Mouse (Mus musculus) G1E (cell line): ENCODE results near the gene Iqch. TPM values are rescaled to one million over a fixed set of nuclear protein-coding genes. Genes with fewer than 3 reads are reported as not detected.

ENCODE experiments used
- ATAC-seq: 2 replicates; pipeline ENCODE4 v1.8.0; 2016; ENCODE audit warnings: mild to moderate bottlenecking; ENCODE audit not compliant: insufficient number of reproducible peaks, poor library complexity, low FRiP score, severe bottlenecking; ENCODE audit errors: extremely low read depth
- DNase-seq: peaks from one replicate; pipeline ENCODE4 v3.0.0; 2012; ENCODE audit warnings: low spot score
- H3K27me3 ChIP-seq: 2 replicates; pipeline ENCODE4 v1.6.1; 2012; ENCODE audit warnings: mild to moderate bottlenecking, low read length, inconsistent platforms; ENCODE audit not compliant: insufficient read depth
- H3K36me3 ChIP-seq: replicated peaks from 2 replicates; pipeline ENCODE3; 2012; ENCODE audit warnings: mild to moderate bottlenecking, inconsistent platforms
- H3K4me1 ChIP-seq: 2 replicates; pipeline ENCODE4 v1.6.1; 2012; ENCODE audit warnings: low read depth, low read length, inconsistent platforms, mixed read lengths; ENCODE audit not compliant: insufficient read depth
- H3K4me3 ChIP-seq: 2 replicates; pipeline ENCODE4 v1.5.1; 2012; ENCODE audit warnings: low read depth, mild to moderate bottlenecking, inconsistent platforms, low read length, moderate library complexity, mixed read lengths
- H3K9me3 ChIP-seq: replicated peaks from 2 replicates; pipeline ENCODE4 v1.6.1; 2012; ENCODE audit warnings: inconsistent platforms
- CTCF ChIP-seq: IDR thresholded peaks from 2 replicates; pipeline ENCODE4 v1.5.1; 2012; ENCODE audit warnings: low read depth, low read length, inconsistent platforms, mixed read lengths
- GATA1 ChIP-seq: IDR thresholded peaks from 2 replicates; pipeline ENCODE4 v1.6.1; 2012; ENCODE audit warnings: borderline replicate concordance, low read length, inconsistent platforms, mixed read lengths
- GATA2 ChIP-seq: IDR thresholded peaks from 2 replicates; pipeline ENCODE4 v1.6.1; 2012; ENCODE audit warnings: low read depth, low read length, inconsistent platforms, borderline replicate concordance
- POLR2AphosphoS5 ChIP-seq: IDR thresholded peaks from 2 replicates; pipeline ENCODE4 v1.6.1; 2012; ENCODE audit warnings: low read depth, low read length, inconsistent platforms; ENCODE audit not compliant: insufficient replicate concordance
- TAL1 ChIP-seq: conservative IDR thresholded peaks from 2 replicates; pipeline ENCODE4 v1.6.1; 2012; ENCODE audit warnings: low read depth, low read length, inconsistent platforms, mixed read lengths
- polyA plus RNA-seq: library from polyadenylated mRNA; stranded (reverse); fragments of >175 nt; gene quantifications from 2 replicates; pipeline ENCODE4 v1.2.3, GENCODE M21; 2012
- total RNA-seq, 2 experiments: library from RNA; stranded (forward) in 1 of 2; stranded (reverse) in 1 of 2; fragments of 200-1000 nt in 1 of 2; fragments of >200 nt in 1 of 2; fragmentation: Nextera tagmentation in 1 of 2; gene quantifications; 2 replicates each; pipeline ENCODE4 v1.2.3; 2014 to 2017

Gene Iqch
- total and polyA plus RNA-seq, 3 experiments = 0.22 TPM; not detected in 2

DNA sequence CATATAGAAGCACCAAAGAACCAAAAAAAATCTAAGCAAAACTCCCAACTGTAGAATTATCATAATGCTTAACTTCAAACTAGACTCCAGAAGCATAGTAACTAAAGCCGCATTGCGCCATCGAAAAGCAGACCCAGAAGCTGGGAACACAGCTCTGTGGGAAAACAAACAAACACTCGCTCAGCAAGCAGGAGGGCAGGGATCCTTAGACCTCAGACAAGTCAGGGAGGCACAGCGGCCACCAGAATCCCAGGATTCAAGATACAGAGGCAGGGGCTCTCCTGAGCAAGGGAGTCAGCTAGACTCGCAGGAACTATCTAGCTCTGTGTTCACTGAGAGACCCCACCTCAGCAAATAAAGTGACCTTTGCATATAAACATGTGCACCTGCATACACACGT, 60.4 kb downstream of the Iqch start:
- Histone ChIP-seq H3K9me3 (no peaks in the 10 kb centered on the region), H3K36me3 (no peaks in the 10 kb centered on the region), H3K4me3 (no peak overlapping the region), H3K4me1 (no peaks in the 10 kb centered on the region), H3K27me3 (peaks cover 28% of the 10 kb centered on the region)
- ATAC-seq (no peak), DNase-seq (no peak)
- no peak for TF ChIP-seq TAL1
- no peak for TF ChIP-seq GATA1
- no peak for TF ChIP-seq POLR2AphosphoS5
- TF ChIP-seq GATA2 = no peak
- no peak for TF ChIP-seq CTCF

DNA sequence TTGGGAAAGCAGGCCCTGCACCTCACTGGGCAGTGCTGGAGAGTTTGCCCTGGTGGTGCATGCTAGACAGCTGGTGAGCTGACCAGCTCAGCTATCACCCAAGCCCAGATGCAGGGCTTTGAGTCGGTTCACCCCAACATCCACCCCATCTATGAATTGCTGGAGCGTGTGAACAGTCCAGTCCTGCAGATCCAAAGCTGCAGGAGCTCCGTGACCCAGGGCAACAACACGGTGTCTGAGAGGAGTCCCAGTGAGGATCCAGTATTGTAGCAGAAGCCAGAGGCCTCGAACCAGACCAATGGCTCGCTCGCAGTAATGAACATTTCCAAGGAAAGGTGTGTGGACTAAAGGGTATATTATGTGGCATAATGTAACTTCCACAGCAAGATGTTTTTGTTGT, 61.0 kb downstream of the Iqch start:
- DNase-seq (no peak), ATAC-seq (no peak)
- Histone ChIP-seq H3K9me3 (no peaks in the 10 kb centered on the region), H3K27me3 (peaks cover 26% of the 10 kb centered on the region), H3K4me3 (no peak overlapping the region), H3K36me3 (no peaks in the 10 kb centered on the region), H3K4me1 (no peaks in the 10 kb centered on the region)
- TF ChIP-seq GATA2 (no peak), TAL1 (no peak), POLR2AphosphoS5 (no peak), GATA1 (no peak), CTCF (no peak)

DNA sequence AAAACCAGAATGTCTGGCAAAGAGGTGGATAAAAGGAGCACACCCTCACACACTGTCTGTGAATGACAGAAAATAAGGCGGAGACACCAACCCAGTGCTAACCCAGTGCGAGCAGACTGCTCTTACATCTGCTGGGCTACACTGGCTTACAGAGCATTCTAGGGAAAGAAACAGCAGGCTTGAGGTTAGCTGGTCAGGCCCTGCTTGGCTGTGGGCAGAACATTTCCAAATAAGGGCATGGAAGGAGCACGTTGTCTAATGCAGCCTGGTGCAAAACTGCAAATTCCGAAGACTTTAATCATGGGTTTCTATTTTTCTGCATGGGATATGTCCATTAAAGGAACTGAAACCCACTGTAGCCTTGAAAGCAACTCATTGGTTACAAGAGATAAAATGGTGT, 64.8 kb downstream of the Iqch start:
- H3K9me3 ChIP-seq = no peaks in the 10 kb centered on the region
- H3K27me3 ChIP-seq = peaks cover 31% of the 10 kb centered on the region
- no peaks in the 10 kb centered on the region for H3K4me1 ChIP-seq
- ATAC-seq (no peak), DNase-seq (no peak)
- no peak overlapping the region for H3K4me3 ChIP-seq
- TF ChIP-seq GATA1 (no peak), POLR2AphosphoS5 (no peak), GATA2 (no peak), TAL1 (no peak), CTCF (no peak)
- H3K36me3 ChIP-seq = no peaks in the 10 kb centered on the region

DNA sequence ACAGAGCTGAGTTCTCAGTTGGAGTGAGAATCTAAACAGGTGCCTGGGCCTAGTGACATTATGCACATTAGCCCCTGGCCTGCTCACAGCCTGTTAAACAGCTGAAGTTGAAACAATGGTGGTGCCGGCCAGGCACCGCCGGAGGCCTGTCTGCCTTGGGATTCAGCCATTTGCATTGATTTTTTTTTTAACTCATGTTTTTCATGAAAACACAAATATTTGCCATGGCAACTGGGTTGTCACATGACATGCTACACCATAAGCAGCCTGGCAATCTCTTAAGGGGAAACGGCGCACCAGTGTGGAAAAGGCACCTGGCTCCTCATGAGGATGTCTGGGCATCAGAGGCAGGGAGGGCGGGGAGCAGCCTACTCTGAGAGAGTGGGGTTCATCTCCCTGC, 67.3 kb downstream of the Iqch start:
- ATAC-seq (no peak), DNase-seq (no peak)
- Histone ChIP-seq H3K27me3 (peaks cover 20% of the 10 kb centered on the region), H3K9me3 (no peaks in the 10 kb centered on the region), H3K36me3 (no peaks in the 10 kb centered on the region), H3K4me3 (no peak overlapping the region), H3K4me1 (no peaks in the 10 kb centered on the region)
- TF ChIP-seq POLR2AphosphoS5 (no peak), CTCF (no peak), TAL1 (no peak), GATA1 (no peak)

DNA sequence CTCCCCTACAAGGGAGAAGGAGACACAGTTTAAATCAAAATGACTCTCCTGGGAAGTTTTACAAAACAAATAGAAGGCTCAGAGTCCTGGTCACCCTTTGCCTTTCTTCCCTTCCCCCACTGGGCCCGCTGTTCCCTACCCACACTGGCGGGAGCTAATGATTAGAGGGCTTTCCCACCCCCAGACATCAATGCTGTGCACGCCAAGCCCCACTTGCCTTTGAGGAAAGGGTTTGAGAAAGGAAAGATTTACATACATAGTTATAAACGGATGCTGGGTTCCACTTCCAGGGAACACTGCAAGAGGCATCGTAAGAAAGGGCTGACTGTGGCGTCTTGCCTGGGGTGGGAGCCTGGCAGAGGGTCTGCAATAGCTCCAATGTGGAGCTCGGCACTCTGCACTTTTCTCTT, 67.9 kb downstream of the Iqch start:
- TF ChIP-seq GATA1 (no peak), CTCF (no peak), TAL1 (no peak), GATA2 (no peak), POLR2AphosphoS5 (no peak)
- Histone ChIP-seq H3K27me3 (peaks cover 17% of the 10 kb centered on the region), H3K36me3 (no peaks in the 10 kb centered on the region), H3K4me3 (no peak overlapping the region), H3K4me1 (no peaks in the 10 kb centered on the region), H3K9me3 (no peaks in the 10 kb centered on the region)
- ATAC-seq = no peak
- no peak for DNase-seq

DNA sequence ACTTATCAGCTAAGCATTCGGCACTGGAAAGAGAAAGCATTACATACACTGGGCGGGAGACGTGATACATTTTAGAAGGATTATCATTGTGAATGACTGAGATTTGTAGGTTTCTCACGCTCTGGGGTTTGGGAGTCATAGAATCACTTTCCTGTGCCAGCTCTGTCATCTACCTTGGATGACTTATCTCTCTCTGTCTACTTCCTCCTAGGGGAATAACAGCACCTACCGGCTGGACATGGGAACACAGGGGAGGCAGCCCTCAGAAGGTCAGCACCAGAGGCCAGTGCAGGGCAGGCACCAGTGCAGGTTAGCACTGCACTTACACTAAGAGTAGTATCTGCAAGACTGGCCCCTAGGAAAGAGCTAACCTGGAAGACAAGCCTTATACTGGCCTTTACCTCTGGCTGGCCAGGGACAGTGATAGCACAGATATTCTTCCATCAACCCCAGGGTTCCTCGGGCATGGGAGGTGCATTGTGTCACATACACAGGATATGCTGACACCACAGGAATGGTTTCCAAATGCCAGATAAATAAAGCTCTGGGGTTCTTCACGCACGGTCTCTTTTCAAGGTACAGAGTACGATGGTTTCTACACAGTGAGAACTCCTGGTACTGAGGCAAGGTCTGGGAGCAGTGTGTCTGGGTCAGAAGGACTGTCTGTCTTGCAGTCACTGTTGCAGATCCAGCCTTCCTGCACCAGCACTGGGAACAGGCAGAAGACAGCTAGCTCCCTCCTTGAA, 69.2 kb downstream of the Iqch start:
- Histone ChIP-seq H3K36me3 (no peaks in the 10 kb centered on the region), H3K27me3 (peaks cover 16% of the 10 kb centered on the region), H3K9me3 (no peaks in the 10 kb centered on the region), H3K4me3 (no peak overlapping the region), H3K4me1 (no peaks in the 10 kb centered on the region)
- ATAC-seq = no peak
- no peak for DNase-seq
- TF ChIP-seq POLR2AphosphoS5 (no peak), CTCF (no peak), GATA2 (no peak), TAL1 (no peak), GATA1 (no peak)

DNA sequence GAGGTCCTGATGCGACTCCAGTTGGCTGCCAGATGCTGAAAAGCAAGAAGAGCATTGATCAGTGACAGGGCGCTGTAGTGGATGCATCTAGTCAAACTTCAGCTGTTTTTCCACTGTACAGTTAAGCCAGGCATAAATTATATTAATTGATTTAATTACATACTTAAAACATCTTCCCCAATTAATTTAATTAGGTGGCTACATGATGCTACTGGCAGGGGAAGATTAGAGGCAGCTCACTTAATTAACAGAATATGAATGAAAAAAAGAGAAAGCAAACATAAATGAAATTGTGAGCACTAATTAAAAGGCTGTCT, 78.4 kb downstream of the Iqch start:
- H3K4me3 ChIP-seq = no peak overlapping the region
- H3K4me1 ChIP-seq = no peaks in the 10 kb centered on the region
- no peak for TF ChIP-seq CTCF
- no peak for TF ChIP-seq POLR2AphosphoS5
- peaks cover 11% of the 10 kb centered on the region for H3K27me3 ChIP-seq
- H3K36me3 ChIP-seq = no peaks in the 10 kb centered on the region
- ATAC-seq (no peak), DNase-seq (no peak)
- H3K9me3 ChIP-seq = no peaks in the 10 kb centered on the region
